In the genomic region with DNA sequence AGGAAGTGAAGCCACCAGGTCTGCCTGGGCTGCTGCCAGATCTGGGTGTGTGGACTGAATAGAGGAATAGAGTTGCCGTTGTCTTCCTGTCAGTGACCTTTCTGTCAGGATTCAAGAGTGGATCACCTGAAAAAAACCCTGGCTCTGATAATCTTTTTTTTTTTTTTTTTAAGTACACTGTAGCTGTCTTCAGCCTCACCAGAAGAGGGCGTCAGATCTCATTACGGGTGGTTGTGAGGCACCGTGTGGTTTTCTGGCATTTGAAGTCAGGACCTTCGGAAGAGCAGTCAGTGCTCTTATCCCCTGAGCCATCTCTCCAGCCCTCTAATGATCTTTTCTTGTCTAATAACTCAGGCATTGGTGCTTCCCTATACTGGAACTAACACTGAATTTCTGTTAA, we compare ENCODE assay signal across 16 mouse cellular contexts. TPM values are rescaled to one million over a fixed set of nuclear protein-coding genes. Genes with fewer than 3 reads are reported as not detected.
A peak's percentile ranks its signal among the peaks of the same experiment; 100 is the strongest.
DNase-seq lines count a peak whose midpoint lies in the region; ATAC-seq and TF ChIP-seq lines count a peak whose summit lies in the region.
"Had no signal": no experiment of that assay in that cellular context is flagged by ENCODE, and none has a peak within 500 bp of the region (broad histone marks: within the 10 kb centered on the region; RNA-seq: fewer than 3 reads in every experiment).

No protein-coding gene starts in this region.

- H3K9me3 ChIP-seq in intestine, postnatal 0 days (ENCODE audit: control insufficient read depth) = no peaks in the 10 kb centered on the region
- H3K9me3 ChIP-seq in intestine, embryonic 15.5 days = no peaks in the 10 kb centered on the region
- no peaks in the 10 kb centered on the region for H3K9me3 ChIP-seq in midbrain, postnatal 0 days (ENCODE audit: low read length)
- no peaks in the 10 kb centered on the region for H3K9me3 ChIP-seq in midbrain, embryonic 14.5 days (ENCODE audit: control insufficient read depth, low read length)
- H3K9me3 ChIP-seq in embryonic facial prominence, embryonic 10.5 days = no peaks in the 10 kb centered on the region
- H3K9me3 ChIP-seq: G1E; hindbrain, embryonic 13.5 days; liver, embryonic 15.5 days; neural tube, embryonic 13.5 days had no signal

- WGBS in intestine, postnatal 0 days = 57% methylated on average over 5 of the region's 5 CpGs
- WGBS in intestine, embryonic 15.5 days = 66% methylated on average over 5 of the region's 5 CpGs
- 69% methylated on average over 5 of the region's 5 CpGs for WGBS in midbrain, postnatal 0 days
- 77% methylated on average over 5 of the region's 5 CpGs for WGBS in midbrain, embryonic 14.5 days
- WGBS in embryonic facial prominence, embryonic 10.5 days = 74% methylated on average over 5 of the region's 5 CpGs
- WGBS in cerebellum, adult 2 months = 48% methylated on average over 5 of the region's 5 CpGs

- no peak for ATAC-seq in intestine, postnatal 0 days
- ATAC-seq in intestine, embryonic 15.5 days = no peak
- no peak for ATAC-seq in midbrain, postnatal 0 days (ENCODE audit: low FRiP score)
- ATAC-seq in midbrain, embryonic 14.5 days (ENCODE audit: low FRiP score, low TSS enrichment) = no peak
- ATAC-seq: midbrain, embryonic 16.5 days had no signal

- H3K36me3 ChIP-seq in intestine, postnatal 0 days (ENCODE audit: control insufficient read depth, insufficient read depth) = peaks cover 80% of the 10 kb centered on the region
- peaks cover 54% of the 10 kb centered on the region for H3K36me3 ChIP-seq in intestine, embryonic 15.5 days
- H3K36me3 ChIP-seq in midbrain, postnatal 0 days (ENCODE audit: insufficient read depth, low read length) = peaks cover 59% of the 10 kb centered on the region
- peaks cover 71% of the 10 kb centered on the region for H3K36me3 ChIP-seq in midbrain, embryonic 14.5 days (ENCODE audit: control insufficient read depth, insufficient read depth, low read length)
- peaks cover 94% of the 10 kb centered on the region for H3K36me3 ChIP-seq in embryonic facial prominence, embryonic 10.5 days (replicated peaks)

- no peak overlapping the region for H3K9ac ChIP-seq in intestine, postnatal 0 days (ENCODE audit: low read depth, low read length)
- no peak overlapping the region for H3K9ac ChIP-seq in intestine, embryonic 15.5 days
- no peak overlapping the region for H3K9ac ChIP-seq in midbrain, postnatal 0 days (replicated peaks; ENCODE audit: low read length, poor library complexity, severe bottlenecking)
- no peak overlapping the region for H3K9ac ChIP-seq in midbrain, embryonic 14.5 days (replicated peaks; ENCODE audit: low read length)
- H3K9ac ChIP-seq: hindbrain, embryonic 13.5 days; liver, embryonic 15.5 days; neural tube, embryonic 13.5 days had no signal

- no peak overlapping the region for H3K4me3 ChIP-seq in intestine, postnatal 0 days (ENCODE audit: low read depth, low read length)
- no peak overlapping the region for H3K4me3 ChIP-seq in intestine, embryonic 15.5 days (replicated peaks)
- H3K4me3 ChIP-seq in midbrain, postnatal 0 days (ENCODE audit: low read depth, low read length) = no peak overlapping the region
- no peak overlapping the region for H3K4me3 ChIP-seq in midbrain, embryonic 14.5 days (replicated peaks; ENCODE audit: low read depth, low read length)
- H3K4me3 ChIP-seq in embryonic facial prominence, embryonic 10.5 days = no peak overlapping the region
- H3K4me3 ChIP-seq in cerebellum, adult 2 months (replicated peaks; ENCODE audit: insufficient read depth, low read depth, low read length) = no peak overlapping the region
- H3K4me3 ChIP-seq: erythroblast, embryonic 14.5 days; hindbrain, embryonic 13.5 days; liver, embryonic 15.5 days; neural tube, embryonic 13.5 days had no signal

- no peak overlapping the region for H3K27ac ChIP-seq in intestine, postnatal 0 days (ENCODE audit: low read depth, low read length)
- no peak overlapping the region for H3K27ac ChIP-seq in intestine, embryonic 15.5 days
- no peak overlapping the region for H3K27ac ChIP-seq in midbrain, postnatal 0 days (ENCODE audit: low read depth, low read length)
- no peak overlapping the region for H3K27ac ChIP-seq in midbrain, embryonic 14.5 days (replicated peaks; ENCODE audit: low read depth, low read length)
- H3K27ac ChIP-seq in embryonic facial prominence, embryonic 10.5 days (replicated peaks) = no peak overlapping the region
- no peak overlapping the region for H3K27ac ChIP-seq in cerebellum, adult 2 months (ENCODE audit: insufficient read depth, low read length)
- H3K27ac ChIP-seq: hindbrain, embryonic 13.5 days; liver, embryonic 15.5 days; neural tube, embryonic 13.5 days had no signal

- H3K27me3 ChIP-seq in intestine, postnatal 0 days (replicated peaks; ENCODE audit: control insufficient read depth, insufficient read depth, low read length) = no peaks in the 10 kb centered on the region
- no peaks in the 10 kb centered on the region for H3K27me3 ChIP-seq in intestine, embryonic 15.5 days (replicated peaks)
- H3K27me3 ChIP-seq in midbrain, postnatal 0 days (ENCODE audit: insufficient read depth, low read length) = no peaks in the 10 kb centered on the region
- no peaks in the 10 kb centered on the region for H3K27me3 ChIP-seq in midbrain, embryonic 14.5 days (ENCODE audit: control insufficient read depth, insufficient read depth, low read length)
- no peaks in the 10 kb centered on the region for H3K27me3 ChIP-seq in embryonic facial prominence, embryonic 10.5 days (replicated peaks; ENCODE audit: low read depth, poor library complexity, severe bottlenecking)
- H3K27me3 ChIP-seq in cerebellum, adult 2 months (ENCODE audit: control insufficient read depth, insufficient read depth, low read length) = no peaks in the 10 kb centered on the region
- H3K27me3 ChIP-seq: hindbrain, embryonic 13.5 days; liver, embryonic 15.5 days; neural tube, embryonic 13.5 days had no signal

- no peaks in the 10 kb centered on the region for H3K4me1 ChIP-seq in intestine, postnatal 0 days (replicated peaks; ENCODE audit: control insufficient read depth, insufficient read depth, low read length)
- H3K4me1 ChIP-seq in intestine, embryonic 15.5 days (replicated peaks) = no peaks in the 10 kb centered on the region
- H3K4me1 ChIP-seq in midbrain, postnatal 0 days (ENCODE audit: insufficient read depth, low read length) = no peaks in the 10 kb centered on the region
- H3K4me1 ChIP-seq in midbrain, embryonic 14.5 days (ENCODE audit: control insufficient read depth, insufficient read depth, low read length) = no peaks in the 10 kb centered on the region
- no peaks in the 10 kb centered on the region for H3K4me1 ChIP-seq in embryonic facial prominence, embryonic 10.5 days
- peaks cover 3% of the 10 kb centered on the region for H3K4me1 ChIP-seq in cerebellum, adult 2 months (ENCODE audit: control insufficient read depth, insufficient read depth, low read length)
- H3K4me1 ChIP-seq: hindbrain, embryonic 13.5 days; liver, embryonic 15.5 days; neural tube, embryonic 13.5 days had no signal

- DNase-seq in midbrain, postnatal 0 days (ENCODE audit: low spot score) = no peak
- DNase-seq in midbrain, embryonic 14.5 days = no peak
- DNase-seq in NIH3T3 (ENCODE audit: low read depth) = peak; percentile 25
- no peak for DNase-seq in embryonic facial prominence, embryonic 10.5 days (ENCODE audit: low spot score)
- DNase-seq in cerebellum, adult 2 months = no peak
- DNase-seq: cerebellum, adult 8-10 months; kidney, adult 8-10 months; spleen, adult 18-20 months had no signal

- peak; percentile 47; the same call in 1 of the 2 replicates for TF ChIP-seq CTCF in intestine, postnatal 0 days (IDR thresholded peaks at IDR 0.05; ENCODE audit: low read depth)
- TF ChIP-seq CTCF in midbrain, postnatal 0 days (IDR thresholded peaks at IDR 0.05) = peak; percentile 48
- no peak for TF ChIP-seq CTCF in cerebellum, adult 2 months (IDR thresholded peaks at IDR 0.05; ENCODE audit: borderline replicate concordance, insufficient read depth, low read depth, low read length)

- H3K4me2 ChIP-seq in intestine, postnatal 0 days (replicated peaks; ENCODE audit: low read depth) = no peak overlapping the region
- H3K4me2 ChIP-seq in intestine, embryonic 15.5 days (replicated peaks) = no peak overlapping the region
- H3K4me2 ChIP-seq in midbrain, postnatal 0 days (ENCODE audit: low read depth, low read length, poor library complexity, severe bottlenecking) = no peak overlapping the region
- no peak overlapping the region for H3K4me2 ChIP-seq in midbrain, embryonic 14.5 days (ENCODE audit: low read length)
- H3K4me2 ChIP-seq: hindbrain, embryonic 13.5 days; liver, embryonic 15.5 days; neural tube, embryonic 13.5 days had no signal

- TF ChIP-seq POLR2A in cerebellum, adult 2 months (IDR thresholded peaks at IDR 0.05; ENCODE audit: borderline replicate concordance, insufficient read depth, low read length) = no peak

RNA-seq across cellular contexts. Expression of gene Urb2, which starts 12.1 kb away (rescaled TPM):
- 1.6 and 1.7 TPM in 2 replicates for polyA plus RNA-seq in intestine, postnatal 0 days (2015; fragmentation: Nextera tagmentation; extraction: Ambion mirVana)
- 3.8 and 4.6 TPM in 2 replicates for polyA plus RNA-seq in intestine, embryonic 15.5 days (2015; fragmentation: Nextera tagmentation; extraction: Ambion mirVana)
- total RNA-seq in midbrain, postnatal 0 days (2014; rRNA removed) = 12.0 and 13.2 TPM in 2 replicates
- 1.5 and 1.8 TPM in 2 replicates for polyA plus RNA-seq in midbrain, postnatal 0 days (2015; fragmentation: Nextera tagmentation; extraction: Ambion mirVana)
- polyA plus RNA-seq in midbrain, embryonic 14.5 days (2014; fragmentation: Nextera tagmentation; extraction: Ambion mirVana) = 4.0 and 5.7 TPM in 2 replicates
- polyA plus RNA-seq in embryonic facial prominence, embryonic 10.5 days (2016; fragmentation: Nextera tagmentation; extraction: Ambion mirVana) = 8.4 and 9.3 TPM in 2 replicates
- 6.9 and 7.3 TPM in 2 replicates for polyA plus RNA-seq in cerebellum, adult 2 months (2012; rRNA removed)

RNA-seq across cellular contexts. Expression of gene Taf5l, which starts 12.2 kb away (rescaled TPM):
- polyA plus RNA-seq in intestine, postnatal 0 days (2015; fragmentation: Nextera tagmentation; extraction: Ambion mirVana) = 18.6 and 18.8 TPM in 2 replicates
- 40.0 and 40.6 TPM in 2 replicates for polyA plus RNA-seq in intestine, embryonic 15.5 days (2015; fragmentation: Nextera tagmentation; extraction: Ambion mirVana)
- 35.7 and 37.1 TPM in 2 replicates for total RNA-seq in midbrain, postnatal 0 days (2014; rRNA removed)
- polyA plus RNA-seq in midbrain, postnatal 0 days (2015; fragmentation: Nextera tagmentation; extraction: Ambion mirVana) = 18.6 and 19.5 TPM in 2 replicates
- 23.3 and 29.9 TPM in 2 replicates for polyA plus RNA-seq in midbrain, embryonic 14.5 days (2014; fragmentation: Nextera tagmentation; extraction: Ambion mirVana)
- 46.4 and 46.7 TPM in 2 replicates for polyA plus RNA-seq in embryonic facial prominence, embryonic 10.5 days (2016; fragmentation: Nextera tagmentation; extraction: Ambion mirVana)
- polyA plus RNA-seq in cerebellum, adult 2 months (2012; rRNA removed) = 18.9 TPM in 2 replicates

RNA-seq across cellular contexts. Expression of gene Abcb10, which starts 50.5 kb away (rescaled TPM):
- polyA plus RNA-seq in intestine, postnatal 0 days (2015; fragmentation: Nextera tagmentation; extraction: Ambion mirVana) = 10.7 and 11.9 TPM in 2 replicates
- polyA plus RNA-seq in intestine, embryonic 15.5 days (2015; fragmentation: Nextera tagmentation; extraction: Ambion mirVana) = 21.9 and 22.3 TPM in 2 replicates
- 43.4 and 52.7 TPM in 2 replicates for total RNA-seq in midbrain, postnatal 0 days (2014; rRNA removed)
- 14.7 and 14.8 TPM in 2 replicates for polyA plus RNA-seq in midbrain, postnatal 0 days (2015; fragmentation: Nextera tagmentation; extraction: Ambion mirVana)
- 15.6 and 18.4 TPM in 2 replicates for polyA plus RNA-seq in midbrain, embryonic 14.5 days (2014; fragmentation: Nextera tagmentation; extraction: Ambion mirVana)
- polyA plus RNA-seq in embryonic facial prominence, embryonic 10.5 days (2016; fragmentation: Nextera tagmentation; extraction: Ambion mirVana) = 17.3 and 19.2 TPM in 2 replicates
- 21.0 and 22.0 TPM in 2 replicates for polyA plus RNA-seq in cerebellum, adult 2 months (2012; rRNA removed)
